9 mouse cellular contexts compared by ENCODE assay signal in the genomic region with DNA sequence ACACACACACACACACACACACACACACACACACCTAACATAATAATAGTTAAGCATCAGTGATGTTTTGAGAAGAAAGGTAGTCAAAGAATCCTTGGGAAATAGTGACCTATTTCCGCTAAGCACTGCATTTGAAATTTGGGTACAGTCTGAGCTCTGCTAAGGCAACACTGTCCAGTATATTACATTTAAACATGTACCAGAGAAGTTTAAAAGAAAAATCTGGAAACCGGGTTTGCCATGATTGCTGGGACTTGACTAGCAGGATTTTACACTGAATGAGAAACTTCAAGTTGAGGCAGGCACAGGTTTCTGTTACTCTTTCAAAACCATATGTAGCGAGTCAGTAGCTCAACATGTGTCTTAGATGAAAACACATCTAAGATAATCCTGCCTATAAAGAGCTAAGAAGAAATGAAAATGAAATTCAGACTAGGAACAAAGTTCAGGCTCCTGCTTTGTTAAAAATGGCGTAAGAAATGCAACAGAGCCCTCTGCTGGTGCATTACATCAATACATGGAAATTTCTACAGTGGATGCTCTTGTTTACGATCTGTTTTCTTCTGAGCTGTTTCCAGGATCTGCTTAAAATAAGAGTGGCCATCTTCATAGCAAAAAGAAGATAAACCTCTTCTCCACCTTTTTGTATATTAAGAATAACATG. TPM values are rescaled to one million over a fixed set of nuclear protein-coding genes. Genes with fewer than 3 reads are reported as not detected.
DNase-seq lines count a peak whose midpoint lies in the region; ATAC-seq and TF ChIP-seq lines count a peak whose summit lies in the region.
"Had no signal": no experiment of that assay in that cellular context is flagged by ENCODE, and none has a peak within 500 bp of the region (broad histone marks: within the 10 kb centered on the region; RNA-seq: fewer than 3 reads in every experiment).

No protein-coding gene starts in this region.

- H3K36me3 ChIP-seq in forebrain, embryonic 12.5 days (replicated peaks), result no peaks in the 10 kb centered on the region
- H3K36me3 ChIP-seq in midbrain, embryonic 14.5 days (ENCODE audit: control insufficient read depth, insufficient read depth, low read length), result no peaks in the 10 kb centered on the region
- H3K36me3 ChIP-seq in kidney, embryonic 16.5 days (ENCODE audit: insufficient read depth, low read length), result no peaks in the 10 kb centered on the region

- H3K4me3 ChIP-seq in forebrain, embryonic 12.5 days (replicated peaks), result no peak overlapping the region
- no peak overlapping the region for H3K4me3 ChIP-seq in midbrain, embryonic 14.5 days (replicated peaks; ENCODE audit: low read depth, low read length)
- no peak overlapping the region for H3K4me3 ChIP-seq in kidney, embryonic 16.5 days (ENCODE audit: low read length)

- H3K27me3 ChIP-seq in Patski, result no peaks in the 10 kb centered on the region
- no peaks in the 10 kb centered on the region for H3K27me3 ChIP-seq in forebrain, embryonic 12.5 days
- peaks cover 2% of the 10 kb centered on the region; the same call in 1 of the 2 replicates for H3K27me3 ChIP-seq in midbrain, embryonic 14.5 days (ENCODE audit: control insufficient read depth, insufficient read depth, low read length)
- H3K27me3 ChIP-seq in kidney, embryonic 16.5 days (ENCODE audit: insufficient read depth, low read length), result no peaks in the 10 kb centered on the region

- H3K9ac ChIP-seq in forebrain, embryonic 12.5 days, result no peak overlapping the region
- no peak overlapping the region for H3K9ac ChIP-seq in midbrain, embryonic 14.5 days (replicated peaks; ENCODE audit: low read length)
- no peak overlapping the region for H3K9ac ChIP-seq in kidney, embryonic 16.5 days (replicated peaks; ENCODE audit: low read length)

- in situ Hi-C loops in Patski (cut with MboI; ENCODE audit: low pct_unique_long_range_greater_than_20kb), result loop anchor here (10.0 kb wide), 1 partner anchor 941 kb away; no protein-coding TSS in a partner anchor

- POLR2A ChIA-PET in Patski (lab: Charles Lee), result no interaction called here

- peak; percentile 50 for DNase-seq in layer of hippocampus, adult 11-12 months (ENCODE audit: low spot score)
- DNase-seq in layer of hippocampus, postnatal 36 days, result no peak
- DNase-seq in Patski (ENCODE audit: low read depth, low spot score), result no peak
- peak; percentile 84 for DNase-seq in midbrain, embryonic 14.5 days
- DNase-seq in testis, postnatal 10 days (ENCODE audit: low spot score), result no peak
- no peak for DNase-seq in heart, adult 9 months (ENCODE audit: low spot score in 2 of 2)

- H3K4me2 ChIP-seq in forebrain, embryonic 12.5 days, result no peak overlapping the region
- H3K4me2 ChIP-seq in midbrain, embryonic 14.5 days (ENCODE audit: low read length), result peak overlapping the region; percentile 17; the same call in 1 of the 2 replicates
- H3K4me2 ChIP-seq in kidney, embryonic 16.5 days (replicated peaks; ENCODE audit: low read depth, low read length), result no peak overlapping the region

- H3K9me3 ChIP-seq in forebrain, embryonic 12.5 days, result no peaks in the 10 kb centered on the region
- H3K9me3 ChIP-seq in midbrain, embryonic 14.5 days (ENCODE audit: control insufficient read depth, low read length), result no peaks in the 10 kb centered on the region
- H3K9me3 ChIP-seq in kidney, embryonic 16.5 days (ENCODE audit: low read length), result no peaks in the 10 kb centered on the region

- no peak for ATAC-seq in Patski
- ATAC-seq in forebrain, embryonic 12.5 days (ENCODE audit: low FRiP score), result peak; percentile 55; the same call in 1 of the 2 replicates
- ATAC-seq in midbrain, embryonic 14.5 days (ENCODE audit: low FRiP score, low TSS enrichment), result no peak; the same call in 1 of the 2 replicates
- ATAC-seq in kidney, embryonic 16.5 days (ENCODE audit: low FRiP score, low TSS enrichment), result no peak

- no peak overlapping the region for H3K27ac ChIP-seq in forebrain, embryonic 12.5 days
- H3K27ac ChIP-seq in midbrain, embryonic 14.5 days (replicated peaks; ENCODE audit: low read depth, low read length), result no peak overlapping the region
- H3K27ac ChIP-seq in kidney, embryonic 16.5 days (ENCODE audit: low read length), result no peak overlapping the region

- TF ChIP-seq CTCF in Patski (IDR thresholded peaks at IDR 0.05), result peak; percentile 31

- 44% methylated on average over 5 of the region's 5 CpGs for WGBS in forebrain, embryonic 12.5 days
- WGBS in midbrain, embryonic 14.5 days, result 33% methylated on average over 5 of the region's 5 CpGs
- 49% methylated on average over 5 of the region's 5 CpGs for WGBS in kidney, embryonic 16.5 days

- H3K4me1 ChIP-seq in forebrain, embryonic 12.5 days, result no peaks in the 10 kb centered on the region; the same call in 1 of the 2 replicates
- H3K4me1 ChIP-seq in midbrain, embryonic 14.5 days (ENCODE audit: control insufficient read depth, insufficient read depth, low read length), result no peaks in the 10 kb centered on the region
- no peaks in the 10 kb centered on the region for H3K4me1 ChIP-seq in kidney, embryonic 16.5 days (ENCODE audit: insufficient read depth, low read length)

- CTCF ChIA-PET in Patski (lab: Charles Lee), result interaction anchor here (0.8 kb wide), 1 partner anchor 11 kb away, joined by 4 read pairs; no protein-coding TSS in a partner anchor

RNA-seq across cellular contexts. Expression of a gene that starts 39.7 kb away (rescaled TPM):
- total RNA-seq in layer of hippocampus, postnatal 36 days (2021), result not detected
- polyA plus RNA-seq in Patski (2021), result not detected
- polyA plus RNA-seq in forebrain, embryonic 12.5 days (2016; fragmentation: Nextera tagmentation; extraction: Ambion mirVana), result not detected in 2 replicates
- not detected in 2 replicates for polyA plus RNA-seq in midbrain, embryonic 14.5 days (2014; fragmentation: Nextera tagmentation; extraction: Ambion mirVana)
- polyA plus RNA-seq in kidney, embryonic 16.5 days (2015; fragmentation: Nextera tagmentation; extraction: Ambion mirVana), result not detected in 2 replicates
- polyA plus RNA-seq: large intestine, adult 2 months had no signal

Comparison
In these comparisons a context has a peak if more than half of its experiments do, and no peak if none do; other contexts are left out.
1. DNase-seq: peak in layer of hippocampus, adult 11-12 months (single experiment) and midbrain, embryonic 14.5 days (single experiment); none in layer of hippocampus, postnatal 36 days (0 of 2), Patski (single experiment), testis, postnatal 10 days (single experiment) and heart, adult 9 months (0 of 2).